Mouse (Mus musculus) stomach, embryonic 16.5 days (tissue): ENCODE data around the gene 9130023H24Rik. TPM values are rescaled to one million over a fixed set of nuclear protein-coding genes. Genes with fewer than 3 reads are reported as not detected.

Experiments used
- ATAC-seq: fragments of 200-750 bp; cut with Nextera tagmentation; 2 replicates; pipeline ENCODE4 v1.8.0; 2017; ENCODE audit warnings: moderate number of reproducible peaks, moderate TSS enrichment; ENCODE audit not compliant: insufficient read depth, low FRiP score
- H3K27ac ChIP-seq: fragments of 300-500 bp; sonication (generic); 2 replicates; pipeline ENCODE4 v1.5.1; 2014; ENCODE audit warnings: low read length
- H3K27me3 ChIP-seq: fragments of 300-500 bp; sonication (generic); 2 replicates; pipeline ENCODE4 v1.6.1; 2014; ENCODE audit warnings: low read length, control low read depth, mixed read lengths; ENCODE audit not compliant: control insufficient read depth, insufficient read depth
- H3K36me3 ChIP-seq: fragments of 300-500 bp; sonication (generic); 2 replicates; pipeline ENCODE4 v1.6.1; 2014; ENCODE audit warnings: low read length; ENCODE audit not compliant: control insufficient read depth, insufficient read depth
- H3K4me1 ChIP-seq: fragments of 300-500 bp; sonication (generic); 2 replicates; pipeline ENCODE4 v1.6.1; 2014; ENCODE audit warnings: low read length, control low read depth, mixed read lengths; ENCODE audit not compliant: control insufficient read depth, insufficient read depth
- H3K4me2 ChIP-seq: fragments of 300-500 bp; sonication (generic); 2 replicates; pipeline ENCODE4 v1.6.1; 2014; ENCODE audit warnings: low read depth, low read length, mixed read lengths
- H3K4me3 ChIP-seq: fragments of 300-500 bp; sonication (generic); replicated peaks from 2 replicates; pipeline ENCODE4 v1.5.1; 2014; ENCODE audit warnings: mild to moderate bottlenecking, low read length
- H3K9ac ChIP-seq: fragments of 300-500 bp; sonication (generic); 2 replicates; pipeline ENCODE4 v1.6.1; 2014; ENCODE audit warnings: low read length
- H3K9me3 ChIP-seq: fragments of 300-500 bp; sonication (generic); replicated peaks from 2 replicates; pipeline ENCODE4 v1.6.1; 2016; ENCODE audit warnings: low read length, control low read depth; ENCODE audit not compliant: control insufficient read depth
- WGBS: fragments of 180-500 bp; shearing (Covaris S2); extraction: QIAGEN DNeasy Blood & Tissue Kit; methylation state at CpG from one replicate; pipeline ENCODE4 v1.1.7; 2014; 5-methylcytosine and 5-hydroxymethylcytosine counted together
- polyA plus RNA-seq: library from polyadenylated mRNA; unstranded; fragments of >200 nt; fragmentation: Nextera tagmentation; extraction: Ambion mirVana; gene quantifications from 2 replicates; pipeline ENCODE4 v1.2.1, GENCODE M21; 2015

Gene 9130023H24Rik
- polyA plus RNA-seq, 1 experiment from 2014 or later, result 6.9 TPM

GRCm38 (mm10) chr7:128220936-128221335 is 16.9 kb downstream of the 9130023H24Rik start:
- Histone ChIP-seq H3K9ac (no peak overlapping the region), H3K4me1 (no peaks in the 10 kb centered on the region), H3K9me3 (no peaks in the 10 kb centered on the region), H3K27me3 (no peaks in the 10 kb centered on the region), H3K4me2 (no peak overlapping the region), H3K4me3 (no peak overlapping the region), H3K27ac (no peak overlapping the region), H3K36me3 (no peaks in the 10 kb centered on the region)
- 87% methylated on average over 3 of the region's 3 CpGs for WGBS
- ATAC-seq, result no peak

GRCm38 (mm10) chr7:128219952-128220351 is 17.9 kb downstream of the 9130023H24Rik start:
- 70% methylated on average over 4 of the region's 4 CpGs for WGBS
- Histone ChIP-seq H3K27ac (no peak overlapping the region), H3K27me3 (no peaks in the 10 kb centered on the region), H3K36me3 (no peaks in the 10 kb centered on the region), H3K4me2 (no peak overlapping the region), H3K4me3 (no peak overlapping the region), H3K9me3 (no peaks in the 10 kb centered on the region), H3K4me1 (no peaks in the 10 kb centered on the region), H3K9ac (no peak overlapping the region)
- no peak for ATAC-seq

GRCm38 (mm10) chr7:128209826-128210225 is 28.0 kb downstream of the 9130023H24Rik start:
- Histone ChIP-seq H3K27me3 (no peaks in the 10 kb centered on the region), H3K36me3 (no peaks in the 10 kb centered on the region), H3K4me3 (no peak overlapping the region), H3K4me2 (no peak overlapping the region), H3K9ac (no peak overlapping the region), H3K4me1 (no peaks in the 10 kb centered on the region), H3K9me3 (no peaks in the 10 kb centered on the region), H3K27ac (no peak overlapping the region)
- WGBS, result 46% methylated on average over 3 of the region's 3 CpGs
- ATAC-seq, result no peak

DNA sequence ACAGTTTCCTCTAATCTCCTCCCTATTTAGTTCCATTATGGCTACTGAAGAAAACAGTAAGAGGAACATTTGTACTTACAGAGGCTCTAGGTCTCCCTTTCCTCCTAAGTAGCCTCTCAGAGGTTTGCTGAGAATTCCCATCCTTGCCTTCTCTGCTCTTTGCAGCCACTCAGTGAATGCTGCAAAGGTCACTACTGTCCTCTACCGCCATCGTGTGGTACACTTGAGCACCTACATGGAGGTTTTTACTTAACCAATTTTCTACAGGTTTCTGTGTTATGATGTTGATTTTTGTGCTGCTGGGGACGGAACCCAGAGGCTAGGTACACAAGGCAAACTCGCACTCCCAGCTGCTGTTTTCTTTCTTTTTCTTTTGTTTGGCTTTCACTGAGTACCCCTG is 29.6 kb downstream of the 9130023H24Rik start:
- 4% methylated on average over 4 of the region's 4 CpGs for WGBS
- no peak overlapping the region for H3K4me2 ChIP-seq
- H3K27ac ChIP-seq, result no peak overlapping the region
- H3K9ac ChIP-seq, result no peak overlapping the region
- H3K36me3 ChIP-seq, result no peaks in the 10 kb centered on the region
- no peak overlapping the region for H3K4me3 ChIP-seq
- ATAC-seq, result no peak
- H3K9me3 ChIP-seq, result no peaks in the 10 kb centered on the region
- no peaks in the 10 kb centered on the region for H3K27me3 ChIP-seq
- H3K4me1 ChIP-seq, result no peaks in the 10 kb centered on the region

- Histone ChIP-seq H3K9ac (no peak within 1 kb of the TSS), H3K27me3 (no peaks in the 10 kb centered on the region), H3K4me1 (no peaks in the 10 kb centered on the region), H3K4me2 (no peak within 1 kb of the TSS), H3K27ac (no peak within 1 kb of the TSS), H3K9me3 (no peaks in the 10 kb centered on the region), H3K4me3 (no peak within 1 kb of the TSS), H3K36me3 (no peaks in the 10 kb centered on the region)
- ATAC-seq, result no peak
- 85% methylated on average over 6 of the region's 6 CpGs for WGBS
Measured at GRCm38 (mm10) chr7:128206152-128206551, 31.7 kb downstream of the 9130023H24Rik start, which contains the start of gene Cox6a2. Gene Cox6a2, minus strand, starts transcription at chr7:128206387.

DNA sequence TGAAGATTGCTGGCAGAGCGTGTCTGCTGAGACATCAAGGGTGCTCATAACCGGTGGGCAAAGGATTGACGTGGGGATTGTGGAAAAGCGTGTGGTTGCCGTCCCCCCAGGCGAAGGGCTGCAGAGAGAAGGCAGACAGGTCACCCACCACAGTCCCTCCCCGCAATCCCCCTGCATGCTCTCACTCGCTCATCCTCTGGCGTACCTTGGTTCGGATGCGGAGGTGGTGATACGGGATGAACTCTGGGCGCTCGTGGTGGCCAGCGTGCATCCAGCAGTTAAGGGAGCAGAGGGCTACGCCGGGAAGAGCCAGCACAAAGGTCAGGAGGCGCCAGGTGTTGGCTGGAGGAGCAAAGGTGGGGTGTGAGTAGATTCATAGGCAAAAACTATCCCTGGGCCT is 32.1 kb downstream of the 9130023H24Rik start:
- H3K4me3 ChIP-seq, result no peak overlapping the region
- no peak for ATAC-seq
- H3K4me2 ChIP-seq, result no peak overlapping the region
- no peak overlapping the region for H3K27ac ChIP-seq
- H3K4me1 ChIP-seq, result no peaks in the 10 kb centered on the region
- H3K9ac ChIP-seq, result no peak overlapping the region
- no peaks in the 10 kb centered on the region for H3K36me3 ChIP-seq
- WGBS, result 76% methylated on average over 18 of the region's 18 CpGs
- no peaks in the 10 kb centered on the region for H3K27me3 ChIP-seq
- no peaks in the 10 kb centered on the region for H3K9me3 ChIP-seq

DNA sequence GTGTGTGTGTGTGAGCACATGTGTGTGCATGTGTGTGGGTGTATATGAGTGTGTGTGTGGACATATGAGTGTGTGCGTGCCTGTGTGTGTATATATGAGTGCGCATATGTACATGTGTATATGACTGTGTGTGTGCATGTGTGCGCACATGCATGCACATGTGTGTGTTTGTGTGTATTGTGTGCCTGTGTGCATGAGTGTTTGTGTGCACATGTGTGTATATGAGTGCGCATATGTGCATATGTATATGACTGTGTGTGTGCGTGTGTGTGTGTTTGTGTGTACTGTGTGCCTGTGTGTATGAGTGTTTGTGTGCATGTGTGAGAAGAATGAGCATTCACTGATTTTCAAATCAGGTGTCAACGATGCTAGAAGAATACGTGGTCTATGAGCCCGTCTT is 33.7 kb downstream of the 9130023H24Rik start:
- no peak for ATAC-seq
- 85% methylated on average over 8 of the region's 8 CpGs for WGBS
- Histone ChIP-seq H3K9me3 (no peaks in the 10 kb centered on the region), H3K9ac (no peak overlapping the region), H3K27me3 (no peaks in the 10 kb centered on the region), H3K4me1 (no peaks in the 10 kb centered on the region), H3K4me3 (no peak overlapping the region), H3K27ac (no peak overlapping the region), H3K36me3 (no peaks in the 10 kb centered on the region), H3K4me2 (no peak overlapping the region)

GRCm38 (mm10) chr7:128203071-128203470 is 34.8 kb downstream of the 9130023H24Rik start:
- WGBS, result 85% methylated on average over 9 of the region's 9 CpGs
- Histone ChIP-seq H3K4me2 (no peak overlapping the region), H3K36me3 (no peaks in the 10 kb centered on the region)

GRCm38 (mm10) chr7:128201607-128202006 is 36.2 kb downstream of the 9130023H24Rik start:
- no peak overlapping the region for H3K27ac ChIP-seq
- no peak overlapping the region for H3K4me2 ChIP-seq
- no peaks in the 10 kb centered on the region for H3K9me3 ChIP-seq
- H3K9ac ChIP-seq, result no peak overlapping the region
- H3K27me3 ChIP-seq, result no peaks in the 10 kb centered on the region
- WGBS, result 87% methylated on average over 9 of the region's 9 CpGs
- H3K4me1 ChIP-seq, result no peaks in the 10 kb centered on the region
- H3K4me3 ChIP-seq, result no peak overlapping the region
- no peak for ATAC-seq
- no peaks in the 10 kb centered on the region for H3K36me3 ChIP-seq

More at GRCm38 (mm10) chr7:128203071-128203470, 34.8 kb downstream of the 9130023H24Rik start:
- Histone ChIP-seq H3K4me3 (no peak overlapping the region), H3K27ac (no peak overlapping the region), H3K9ac (no peak overlapping the region), H3K9me3 (no peaks in the 10 kb centered on the region), H3K4me1 (no peaks in the 10 kb centered on the region), H3K27me3 (no peaks in the 10 kb centered on the region)
- no peak for ATAC-seq
